Mouse (Mus musculus): ENCODE measurements at regions not wholly inside any gene's neighbourhood (a gene's known extent, or its start where the extent isn't known, plus 50 kb on each side); places are given as distances from the start of the nearest gene placed in this dataset.

GRCm38 (mm10) chr3:131056893-131057660 lies 53.2 kb upstream of the Lef1 start:
- TF ChIP-seq CTCF (IDR thresholded peaks at IDR 0.05; ENCODE audit: borderline replicate concordance, extremely low read depth, insufficient read depth, insufficient read length): no peak
- no peak for TF ChIP-seq POLR2A (IDR thresholded peaks at IDR 0.05; ENCODE audit: borderline replicate concordance, extremely low read depth, insufficient read depth, insufficient read length, poor library complexity, severe bottlenecking)
